Mouse (Mus musculus): ENCODE measurements around the gene Dhx30. TPM values are rescaled to one million over a fixed set of nuclear protein-coding genes. Genes with fewer than 3 reads are reported as not detected.

The Dhx30 gene
- polyA plus RNA-seq, 1 experiment from 2014 or later, result 137 TPM

DNA sequence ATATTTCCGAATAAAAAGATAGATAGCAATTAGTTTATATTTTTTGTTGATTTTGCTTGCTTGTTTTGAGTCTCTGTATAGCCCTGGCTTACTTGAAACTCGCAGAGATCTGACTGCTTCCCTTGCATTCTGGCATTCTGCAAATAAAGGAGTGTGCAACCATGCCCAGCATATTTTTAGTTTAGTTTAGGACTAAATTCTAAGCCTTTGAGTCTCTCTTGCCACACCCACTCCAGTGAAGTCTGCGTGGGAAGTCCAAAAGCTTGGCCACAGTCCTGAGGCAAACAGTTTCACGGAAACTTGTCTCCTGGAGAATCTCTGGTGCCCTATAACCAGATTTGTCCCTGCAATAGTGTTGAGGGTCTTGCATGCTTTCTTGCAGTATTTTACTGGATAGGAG lies 73.3 kb downstream of the Dhx30 start:
- ATAC-seq (ENCODE audit: insufficient number of reproducible peaks, low FRiP score, low TSS enrichment, low read depth), result no peak
- Histone ChIP-seq H3K27me3 (no peaks in the 10 kb centered on the region), H3K36me3 (peaks cover 5% of the 10 kb centered on the region; the same call in 1 of the 2 replicates)

DNA sequence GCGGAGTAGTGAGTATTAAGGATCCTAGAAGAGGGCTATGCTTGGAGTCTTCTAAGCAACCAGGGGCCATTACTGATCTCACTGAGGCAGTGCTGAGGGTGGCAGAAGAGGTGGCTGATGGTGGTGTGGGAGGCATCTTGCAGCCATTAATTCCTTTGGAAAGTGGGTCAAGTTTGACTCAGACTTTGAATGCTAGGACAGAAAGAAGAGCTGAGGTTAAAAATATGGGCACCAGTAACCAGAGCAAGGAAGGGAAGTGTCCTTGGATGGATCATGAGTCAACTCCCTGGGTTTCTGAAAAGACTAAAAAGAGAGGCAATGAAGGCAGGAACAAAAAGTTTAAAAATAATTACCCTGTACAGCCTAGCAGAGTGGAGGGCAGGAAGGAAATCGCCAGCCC lies 79.1 kb downstream of the Dhx30 start:
- peaks cover 43% of the 10 kb centered on the region for H3K36me3 ChIP-seq
- H3K4me1 ChIP-seq, result no peaks in the 10 kb centered on the region
- H3K4me3 ChIP-seq (replicated peaks), result no peak overlapping the region
- no peak for ATAC-seq (ENCODE audit: insufficient number of reproducible peaks, low FRiP score, low TSS enrichment, low read depth)
- H3K9ac ChIP-seq, result no peak overlapping the region
- no peaks in the 10 kb centered on the region for H3K9me3 ChIP-seq (replicated peaks)
- no peak overlapping the region for H3K4me2 ChIP-seq (replicated peaks)
- no peaks in the 10 kb centered on the region for H3K27me3 ChIP-seq
- WGBS, result 97% methylated on average over 2 of the region's 2 CpGs
- H3K27ac ChIP-seq (replicated peaks), result no peak overlapping the region

More for the DNA sequence above, 73.3 kb downstream of the Dhx30 start:
- no peak overlapping the region for H3K27ac ChIP-seq (replicated peaks)
- no peaks in the 10 kb centered on the region for H3K4me1 ChIP-seq
- no peak overlapping the region for H3K4me2 ChIP-seq (replicated peaks)
- WGBS, result 85% methylated on average over 4 of the region's 4 CpGs
- no peaks in the 10 kb centered on the region for H3K9me3 ChIP-seq (replicated peaks)
- H3K9ac ChIP-seq, result no peak overlapping the region
- H3K4me3 ChIP-seq (replicated peaks), result no peak overlapping the region

- Histone ChIP-seq H3K4me2 (replicated peaks) (no peak overlapping the region), H3K27me3 (no peaks in the 10 kb centered on the region), H3K36me3 (peaks cover 43% of the 10 kb centered on the region), H3K27ac (replicated peaks) (no peak overlapping the region), H3K4me3 (replicated peaks) (no peak overlapping the region), H3K9ac (no peak overlapping the region), H3K9me3 (replicated peaks) (no peaks in the 10 kb centered on the region), H3K4me1 (no peaks in the 10 kb centered on the region)
- 87% methylated on average over 8 of the region's 8 CpGs for WGBS
- ATAC-seq (ENCODE audit: insufficient number of reproducible peaks, low FRiP score, low TSS enrichment, low read depth), result no peak
Observed at GRCm38 (mm10) chr9:110037895-110038294, 79.7 kb downstream of the Dhx30 start.

DNA sequence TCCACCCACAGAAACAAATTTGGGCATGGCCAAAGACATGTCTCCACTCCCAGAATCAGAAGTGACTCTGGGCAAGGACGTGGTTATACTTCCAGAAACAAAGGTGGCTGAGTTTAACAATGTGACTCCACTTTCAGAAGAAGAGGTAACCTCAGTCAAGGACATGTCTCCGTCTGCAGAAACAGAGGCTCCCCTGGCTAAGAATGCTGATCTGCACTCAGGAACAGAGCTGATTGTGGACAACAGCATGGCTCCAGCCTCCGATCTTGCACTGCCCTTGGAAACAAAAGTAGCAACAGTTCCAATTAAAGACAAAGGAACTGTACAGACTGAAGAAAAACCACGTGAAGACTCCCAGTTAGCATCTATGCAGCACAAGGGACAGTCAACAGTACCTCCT lies 82.5 kb downstream of the Dhx30 start:
- Histone ChIP-seq H3K4me3 (replicated peaks) (no peak overlapping the region), H3K27ac (replicated peaks) (no peak overlapping the region), H3K4me1 (no peaks in the 10 kb centered on the region), H3K9ac (no peak overlapping the region), H3K9me3 (replicated peaks) (no peaks in the 10 kb centered on the region), H3K36me3 (peaks cover 49% of the 10 kb centered on the region), H3K27me3 (no peaks in the 10 kb centered on the region), H3K4me2 (replicated peaks) (no peak overlapping the region)
- ATAC-seq (ENCODE audit: insufficient number of reproducible peaks, low FRiP score, low TSS enrichment, low read depth), result no peak
- 85% methylated on average over 4 of the region's 4 CpGs for WGBS

Other genes with a start within 250 kb of the Dhx30 start
- 26.2 and 26.8 TPM in 2 replicates for gene Cdc25a, start 242.3 kb downstream of the Dhx30 start, polyA plus RNA-seq (2015; fragmentation: Nextera tagmentation; extraction: Ambion mirVana)
- gene Map4, start 186.4 kb downstream of the Dhx30 start, polyA plus RNA-seq (2015; fragmentation: Nextera tagmentation; extraction: Ambion mirVana), result 80.1 and 82.4 TPM in 2 replicates
- gene Smarcc1, start 122 bp downstream of the Dhx30 start, polyA plus RNA-seq (2015; fragmentation: Nextera tagmentation; extraction: Ambion mirVana), result 113 and 119 TPM in 2 replicates
- gene Cspg5, start 126.0 kb upstream of the Dhx30 start, polyA plus RNA-seq (2015; fragmentation: Nextera tagmentation; extraction: Ambion mirVana), result 13.0 and 14.7 TPM in 2 replicates
- gene Elp6, start 187.3 kb upstream of the Dhx30 start, polyA plus RNA-seq (2015; fragmentation: Nextera tagmentation; extraction: Ambion mirVana), result 24.1 and 24.9 TPM in 2 replicates
- 43.6 and 43.9 TPM in 2 replicates for gene Scap, start 215.5 kb upstream of the Dhx30 start, polyA plus RNA-seq (2015; fragmentation: Nextera tagmentation; extraction: Ambion mirVana)